Mouse (Mus musculus) cortical plate, adult 2 months (tissue): ENCODE results near the gene Mrps35. TPM values are rescaled to one million over a fixed set of nuclear protein-coding genes. Genes with fewer than 3 reads are reported as not detected.

ENCODE experiments used
- H3K27ac ChIP-seq: fragments of 200-500 bp; 2 replicates; pipeline ENCODE4 v1.5.1; 2012; ENCODE audit warnings: low read length, control low read depth, inconsistent platforms; ENCODE audit not compliant: insufficient read depth
- H3K4me1 ChIP-seq: fragments of 200-500 bp; 2 replicates; pipeline ENCODE4 v1.6.1; 2011; ENCODE audit warnings: low read length; ENCODE audit not compliant: control insufficient read depth, insufficient read depth
- H3K4me3 ChIP-seq: fragments of 200-500 bp; 2 replicates; pipeline ENCODE4 v1.5.1; 2011; ENCODE audit warnings: mild to moderate bottlenecking, low read length, control low read depth; ENCODE audit not compliant: insufficient read depth
- CTCF ChIP-seq: fragments of 200-500 bp; IDR thresholded peaks from 2 replicates; pipeline ENCODE4 v1.5.1; 2011; ENCODE audit warnings: mild to moderate bottlenecking, control low read depth, low read length; ENCODE audit not compliant: insufficient read depth; ENCODE audit errors: extremely low read depth
- POLR2A ChIP-seq: fragments of 200-500 bp; IDR thresholded peaks from 2 replicates; pipeline ENCODE4 v1.6.1; 2011; ENCODE audit warnings: mild to moderate bottlenecking, low read length, control low read depth; ENCODE audit not compliant: insufficient read depth; ENCODE audit errors: extremely low read depth
- polyA plus RNA-seq: library from polyadenylated mRNA; depleted of rRNA; stranded (reverse); fragments of >200 nt; gene quantifications from 2 replicates; pipeline ENCODE4 v1.2.3, GENCODE M21; 2012

Gene Mrps35
- polyA plus RNA-seq, 1 experiment, result 41.8 TPM

- no peak overlapping the region for H3K4me3 ChIP-seq
- no peaks in the 10 kb centered on the region for H3K4me1 ChIP-seq
- TF ChIP-seq CTCF (no peak), POLR2A (no peak)
These were observed 31.6 kb upstream of the Mrps35 start for GRCm38 (mm10) chr6:147010811-147011520.

DNA sequence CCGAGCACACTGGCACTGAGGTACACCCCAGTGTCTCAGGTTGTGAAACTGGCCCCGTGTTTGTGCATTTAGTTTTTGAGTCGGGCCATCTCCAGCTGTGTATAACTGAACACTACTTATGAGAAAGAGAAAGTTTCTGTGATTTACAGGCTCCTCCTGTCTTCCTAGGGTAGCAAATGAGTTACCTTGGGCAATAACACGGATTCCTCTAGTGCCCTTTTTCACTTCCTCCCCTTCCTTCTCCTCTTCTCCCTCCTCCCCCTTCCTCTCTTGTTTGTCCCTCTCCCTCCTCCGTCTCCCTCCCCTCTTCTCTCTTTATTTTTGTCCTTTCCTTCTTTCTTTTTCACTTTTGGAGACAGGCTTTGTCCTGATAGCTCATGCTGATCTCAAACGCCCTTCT is 31.0 kb upstream of the Mrps35 start:
- no peak overlapping the region for H3K27ac ChIP-seq
- H3K4me3 ChIP-seq, result no peak overlapping the region
- TF ChIP-seq POLR2A, result no peak
- TF ChIP-seq CTCF, result no peak

More at GRCm38 (mm10) chr6:147010811-147011520, 31.6 kb upstream of the Mrps35 start:
- H3K27ac ChIP-seq, result no peak overlapping the region

GRCm38 (mm10) chr6:147011977-147012376 is 30.6 kb upstream of the Mrps35 start:
- no peak overlapping the region for H3K27ac ChIP-seq
- no peaks in the 10 kb centered on the region for H3K4me1 ChIP-seq
- no peak for TF ChIP-seq POLR2A
- TF ChIP-seq CTCF, result no peak
- no peak overlapping the region for H3K4me3 ChIP-seq

More for the DNA sequence above, 31.0 kb upstream of the Mrps35 start:
- H3K4me1 ChIP-seq, result no peaks in the 10 kb centered on the region

DNA sequence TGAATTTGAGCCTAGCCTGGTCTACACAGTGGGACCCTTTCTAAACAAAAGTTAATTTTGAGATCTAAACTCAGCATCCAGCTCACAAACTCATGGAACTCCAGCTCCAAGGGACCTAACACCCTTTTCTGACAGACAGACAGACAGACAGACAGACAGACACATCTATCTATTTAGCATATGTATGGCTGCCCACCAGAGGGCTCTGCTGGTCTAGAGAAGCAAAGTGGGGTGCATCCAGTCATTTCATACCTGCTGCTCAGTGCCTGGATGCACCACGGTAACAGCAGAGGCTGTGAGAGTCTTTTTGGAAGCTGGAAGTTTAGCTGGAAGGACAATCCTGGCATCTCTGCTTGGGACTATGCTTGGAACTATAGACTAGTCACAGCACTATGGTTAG is 29.0 kb upstream of the Mrps35 start:
- TF ChIP-seq POLR2A (no peak), CTCF (peak; percentile 20; the same call in 1 of the 2 replicates)
- Histone ChIP-seq H3K4me3 (no peak overlapping the region), H3K4me1 (no peaks in the 10 kb centered on the region), H3K27ac (no peak overlapping the region)

- H3K27ac ChIP-seq, result no peak overlapping the region
These were observed 24.7 kb upstream of the Mrps35 start for GRCm38 (mm10) chr6:147017906-147018305.

GRCm38 (mm10) chr6:147018364-147018763 is 24.2 kb upstream of the Mrps35 start:
- no peak overlapping the region for H3K27ac ChIP-seq
- no peaks in the 10 kb centered on the region for H3K4me1 ChIP-seq
- TF ChIP-seq CTCF (no peak), POLR2A (no peak)
- H3K4me3 ChIP-seq, result no peak overlapping the region

More at GRCm38 (mm10) chr6:147017906-147018305, 24.7 kb upstream of the Mrps35 start:
- no peak for TF ChIP-seq CTCF
- TF ChIP-seq POLR2A, result no peak
- Histone ChIP-seq H3K4me3 (no peak overlapping the region), H3K4me1 (no peaks in the 10 kb centered on the region)

GRCm38 (mm10) chr6:147021181-147021580 is 21.4 kb upstream of the Mrps35 start:
- Histone ChIP-seq H3K27ac (no peak overlapping the region), H3K4me1 (no peaks in the 10 kb centered on the region), H3K4me3 (no peak overlapping the region)
- TF ChIP-seq CTCF, result no peak
- TF ChIP-seq POLR2A, result no peak

DNA sequence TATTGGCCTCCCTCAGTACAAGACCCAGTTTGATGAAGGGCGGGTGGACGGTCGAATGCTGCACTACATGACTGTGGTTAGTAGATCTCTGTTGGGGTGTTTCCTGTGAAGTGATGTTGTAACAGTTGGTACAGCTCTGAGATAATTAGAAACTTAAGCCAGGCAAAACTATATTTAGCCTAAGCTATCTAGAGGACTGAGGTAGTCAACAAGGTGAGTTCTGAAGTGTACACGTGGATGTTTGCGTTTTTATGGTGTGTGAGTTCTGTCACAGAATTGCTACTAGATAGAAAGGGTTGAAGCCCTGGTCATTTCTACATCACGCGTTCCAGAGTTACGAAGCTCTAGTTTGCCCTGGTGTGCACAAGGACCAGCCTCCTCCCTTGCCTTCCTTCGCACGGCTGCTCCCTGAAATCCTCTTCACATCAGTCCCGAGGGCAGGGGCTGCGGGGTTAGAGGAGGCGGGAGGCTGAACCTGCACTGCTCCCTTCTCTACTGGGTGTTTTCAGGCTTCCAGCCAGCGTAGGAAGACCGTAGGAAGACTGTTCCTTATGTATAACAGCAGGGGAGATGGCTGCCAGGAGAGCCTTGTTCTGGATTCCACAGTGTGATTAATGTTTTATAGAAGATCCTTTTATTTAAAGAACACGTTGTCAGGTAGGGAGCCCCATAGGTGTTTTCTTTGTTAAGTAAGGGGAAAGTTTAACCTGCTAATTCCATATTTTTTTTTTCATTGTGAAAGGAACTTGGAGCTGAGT is 20.0 kb upstream of the Mrps35 start:
- no peaks in the 10 kb centered on the region for H3K4me1 ChIP-seq
- H3K4me3 ChIP-seq, result no peak overlapping the region
- no peak for TF ChIP-seq CTCF
- TF ChIP-seq POLR2A, result no peak
- H3K27ac ChIP-seq, result no peak overlapping the region

GRCm38 (mm10) chr6:147023133-147023395 is 19.5 kb upstream of the Mrps35 start:
- Histone ChIP-seq H3K4me3 (no peak overlapping the region), H3K27ac (no peak overlapping the region), H3K4me1 (no peaks in the 10 kb centered on the region)
- no peak for TF ChIP-seq POLR2A
- no peak for TF ChIP-seq CTCF

- Histone ChIP-seq H3K4me3 (no peak overlapping the region), H3K27ac (no peak overlapping the region), H3K4me1 (no peaks in the 10 kb centered on the region)
- TF ChIP-seq POLR2A (no peak), CTCF (no peak)
These were observed 19.0 kb upstream of the Mrps35 start for GRCm38 (mm10) chr6:147023568-147023967.
